In the genomic region with DNA sequence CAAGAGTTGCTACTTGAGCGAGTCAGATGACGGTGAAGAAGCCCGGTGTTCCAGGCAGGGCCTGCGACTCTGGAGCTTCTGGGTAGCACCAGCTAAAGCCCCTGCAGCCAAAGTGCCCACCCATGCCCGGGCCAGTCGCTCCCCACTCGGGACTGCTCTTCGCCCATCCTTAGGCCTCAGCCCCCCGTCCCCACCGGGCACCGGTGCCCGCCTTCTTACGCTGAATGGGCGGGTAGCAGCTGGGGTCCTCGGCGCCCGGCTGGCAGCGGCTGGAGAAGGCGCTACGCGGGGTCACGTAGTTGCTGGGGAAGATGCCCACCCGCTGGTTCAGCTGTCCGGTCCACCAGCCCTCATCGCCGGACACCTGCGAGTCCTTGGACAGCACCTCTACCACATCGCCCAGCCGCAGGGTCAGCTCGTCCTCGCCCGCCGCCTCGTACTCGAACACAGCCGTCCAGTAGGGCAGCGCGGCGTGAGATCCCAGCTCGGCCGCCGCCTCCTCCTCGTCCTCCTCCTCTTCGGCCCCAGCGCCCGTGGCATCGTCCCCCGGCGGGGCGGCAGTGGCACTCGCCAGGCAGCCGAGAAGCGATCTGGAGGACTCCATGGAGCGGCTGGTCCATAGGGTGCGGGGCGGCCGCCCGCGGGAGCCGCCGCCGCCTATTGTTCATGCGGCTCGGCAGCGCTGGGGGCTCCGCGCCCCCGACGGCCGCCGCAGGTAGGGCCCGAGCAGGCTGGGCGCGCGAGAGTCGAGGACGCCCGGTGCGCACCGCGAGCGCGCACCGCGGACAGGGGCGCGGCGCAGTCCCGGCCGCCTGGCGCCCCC, we compare ENCODE assay signal across 8 mouse cellular contexts. TPM values are rescaled to one million over a fixed set of nuclear protein-coding genes. Genes with fewer than 3 reads are reported as not detected.
DNase-seq lines count a peak whose midpoint lies in the region; ATAC-seq and TF ChIP-seq lines count a peak whose summit lies in the region.

No protein-coding gene starts in this region.

- peak overlapping the region; percentile 71 for H3K9ac ChIP-seq in embryonic facial prominence, embryonic 11.5 days (replicated peaks; ENCODE audit: low read length)
- peak overlapping the region; percentile 85 for H3K9ac ChIP-seq in hindbrain, embryonic 12.5 days
- H3K9ac ChIP-seq in limb, embryonic 15.5 days: peak overlapping the region; percentile 54
- peak overlapping the region; percentile 76 for H3K9ac ChIP-seq in midbrain, postnatal 0 days (replicated peaks; ENCODE audit: low read length, poor library complexity, severe bottlenecking)

- no peak for ATAC-seq in erythroblast, adult 5-6 weeks (replicated peaks; ENCODE audit: low FRiP score, poor library complexity, severe bottlenecking)
- ATAC-seq in embryonic facial prominence, embryonic 11.5 days (replicated peaks; ENCODE audit: insufficient number of reproducible peaks, low FRiP score, low TSS enrichment, low read depth): peak; percentile 61
- ATAC-seq in hindbrain, embryonic 12.5 days (ENCODE audit: low FRiP score): peak; percentile 76
- ATAC-seq in limb, embryonic 15.5 days (ENCODE audit: insufficient number of reproducible peaks, low FRiP score, low TSS enrichment, low read depth): no peak; the same call in 1 of the 2 replicates
- ATAC-seq in midbrain, postnatal 0 days (ENCODE audit: low FRiP score): peak; percentile 38

- peak; percentile 44 for DNase-seq in adrenal gland, adult 2 months
- no peak for DNase-seq in embryonic facial prominence, embryonic 11.5 days (ENCODE audit: low spot score)
- no peak for DNase-seq in midbrain, postnatal 0 days (ENCODE audit: low spot score)
- DNase-seq in testis, postnatal 10 days (ENCODE audit: low spot score): peak; percentile 55

- no peak for TF ChIP-seq CTCF in midbrain, postnatal 0 days (IDR thresholded peaks at IDR 0.05)

- H3K4me3 ChIP-seq in erythroblast, embryonic 14.5 days (replicated peaks): peak overlapping the region; percentile 52
- H3K4me3 ChIP-seq in embryonic facial prominence, embryonic 11.5 days (ENCODE audit: low read depth, low read length): peak overlapping the region; percentile 63
- peak overlapping the region; percentile 80 for H3K4me3 ChIP-seq in hindbrain, embryonic 12.5 days
- peak overlapping the region; percentile 63 for H3K4me3 ChIP-seq in limb, embryonic 15.5 days
- H3K4me3 ChIP-seq in midbrain, postnatal 0 days (ENCODE audit: low read depth, low read length): peak overlapping the region; percentile 67

- WGBS in embryonic facial prominence, embryonic 11.5 days: under 1% methylated on average over 65 of the region's 91 CpGs
- under 1% methylated on average over 71 of the region's 91 CpGs for WGBS in hindbrain, embryonic 12.5 days
- WGBS in limb, embryonic 15.5 days: under 1% methylated on average over 87 of the region's 91 CpGs
- under 1% methylated on average over 52 of the region's 91 CpGs for WGBS in midbrain, postnatal 0 days

- H3K4me2 ChIP-seq in embryonic facial prominence, embryonic 11.5 days (ENCODE audit: low read depth, low read length): peak overlapping the region; percentile 90
- peak overlapping the region; percentile 74 for H3K4me2 ChIP-seq in hindbrain, embryonic 12.5 days (replicated peaks)
- peak overlapping the region; percentile 96 for H3K4me2 ChIP-seq in limb, embryonic 15.5 days
- H3K4me2 ChIP-seq in midbrain, postnatal 0 days (ENCODE audit: low read depth, low read length, poor library complexity, severe bottlenecking): peak overlapping the region; percentile 63

- H3K4me1 ChIP-seq in erythroblast, embryonic 14.5 days (ENCODE audit: control insufficient read depth): peaks cover 11% of the 10 kb centered on the region
- no peaks in the 10 kb centered on the region; the same call in none of the 2 replicates for H3K4me1 ChIP-seq in embryonic facial prominence, embryonic 11.5 days (ENCODE audit: control insufficient read depth, insufficient read depth, low read length)
- H3K4me1 ChIP-seq in hindbrain, embryonic 12.5 days: peaks cover 20% of the 10 kb centered on the region
- peaks cover 16% of the 10 kb centered on the region for H3K4me1 ChIP-seq in limb, embryonic 15.5 days
- H3K4me1 ChIP-seq in midbrain, postnatal 0 days (ENCODE audit: insufficient read depth, low read length): peaks cover 14% of the 10 kb centered on the region; the same call in 1 of the 2 replicates

- H3K9me3 ChIP-seq in erythroblast, embryonic 14.5 days (ENCODE audit: control insufficient read depth, low read length): peaks cover 2% of the 10 kb centered on the region; the same call in 1 of the 2 replicates
- H3K9me3 ChIP-seq in embryonic facial prominence, embryonic 11.5 days (replicated peaks; ENCODE audit: control insufficient read depth, low read length): no peaks in the 10 kb centered on the region
- no peaks in the 10 kb centered on the region for H3K9me3 ChIP-seq in hindbrain, embryonic 12.5 days (replicated peaks)
- no peaks in the 10 kb centered on the region for H3K9me3 ChIP-seq in limb, embryonic 15.5 days
- no peaks in the 10 kb centered on the region for H3K9me3 ChIP-seq in midbrain, postnatal 0 days (ENCODE audit: low read length)

- no peak overlapping the region for H3K27ac ChIP-seq in embryonic facial prominence, embryonic 11.5 days (replicated peaks; ENCODE audit: low read depth, low read length)
- H3K27ac ChIP-seq in hindbrain, embryonic 12.5 days: peak overlapping the region; percentile 73
- peak overlapping the region; percentile 47; the same call in 1 of the 2 replicates for H3K27ac ChIP-seq in limb, embryonic 15.5 days
- H3K27ac ChIP-seq in midbrain, postnatal 0 days (ENCODE audit: low read depth, low read length): peak overlapping the region; percentile 57

- H3K27me3 ChIP-seq in erythroblast, embryonic 14.5 days (ENCODE audit: control insufficient read depth): peaks cover 66% of the 10 kb centered on the region
- H3K27me3 ChIP-seq in embryonic facial prominence, embryonic 11.5 days (ENCODE audit: control insufficient read depth, insufficient read depth, low read length): peaks cover 17% of the 10 kb centered on the region
- H3K27me3 ChIP-seq in hindbrain, embryonic 12.5 days: peaks cover 28% of the 10 kb centered on the region
- peaks cover 51% of the 10 kb centered on the region for H3K27me3 ChIP-seq in limb, embryonic 15.5 days
- H3K27me3 ChIP-seq in midbrain, postnatal 0 days (ENCODE audit: insufficient read depth, low read length): no peaks in the 10 kb centered on the region

- no peaks in the 10 kb centered on the region for H3K36me3 ChIP-seq in erythroblast, embryonic 14.5 days (ENCODE audit: control insufficient read depth)
- no peaks in the 10 kb centered on the region for H3K36me3 ChIP-seq in embryonic facial prominence, embryonic 11.5 days (replicated peaks; ENCODE audit: control insufficient read depth, insufficient read depth, low read depth, low read length)
- H3K36me3 ChIP-seq in hindbrain, embryonic 12.5 days: no peaks in the 10 kb centered on the region
- no peaks in the 10 kb centered on the region for H3K36me3 ChIP-seq in limb, embryonic 15.5 days
- 0 out of 2 replicates have a peak, but pooled peaks cover 4% of the 10 kb centered on the region for H3K36me3 ChIP-seq in midbrain, postnatal 0 days (ENCODE audit: insufficient read depth, low read length)

RNA-seq across cellular contexts. Expression of gene Map3k9, which starts 0.5 kb away (rescaled TPM):
- polyA plus RNA-seq in erythroblast, embryonic 14.5 days (2012): not detected in 2 replicates
- 0.58 and 4.8 TPM in 2 replicates for total RNA-seq in erythroblast, adult 5-6 weeks (2015; ENCODE audit: low replicate concordance)
- total RNA-seq in erythroblast, adult 5-6 weeks (2017; ENCODE audit: low replicate concordance): 1.5 and 1.6 TPM in 2 replicates
- 1 to 10 TPM in 1 of 2 experiments, under 1 TPM in 1; 0.81 to 4.2 TPM for total RNA-seq in adrenal gland, adult 2 months (2021)
- 1.3 and 2.1 TPM in 2 replicates for polyA plus RNA-seq in adrenal gland, adult 2 months (2012; rRNA removed)
- 1.3 and 1.4 TPM in 2 replicates for polyA plus RNA-seq in embryonic facial prominence, embryonic 11.5 days (2014; fragmentation: Nextera tagmentation; extraction: Ambion mirVana)
- 8.3 and 9.1 TPM in 2 replicates for polyA plus RNA-seq in hindbrain, embryonic 12.5 days (2016; fragmentation: Nextera tagmentation; extraction: Ambion mirVana)
- 1.0 and 1.2 TPM in 2 replicates for polyA plus RNA-seq in limb, embryonic 15.5 days (2015; fragmentation: Nextera tagmentation; extraction: Ambion mirVana)
- total RNA-seq in midbrain, postnatal 0 days (2014; rRNA removed): 67.1 and 71.1 TPM in 2 replicates
- polyA plus RNA-seq in midbrain, postnatal 0 days (2015; fragmentation: Nextera tagmentation; extraction: Ambion mirVana): 7.9 and 9.3 TPM in 2 replicates

Comparison
In these comparisons a context has a peak if more than half of its experiments do, and no peak if none do; other contexts are left out.
1. ATAC-seq: peak in embryonic facial prominence, embryonic 11.5 days (single experiment), hindbrain, embryonic 12.5 days (single experiment) and midbrain, postnatal 0 days (single experiment); none in erythroblast, adult 5-6 weeks (single experiment) and limb, embryonic 15.5 days (single experiment).
2. DNase-seq: peak in adrenal gland, adult 2 months (single experiment) and testis, postnatal 10 days (single experiment); none in embryonic facial prominence, embryonic 11.5 days (single experiment) and midbrain, postnatal 0 days (single experiment).
3. Peak in every context shown above with its lines, with median percentiles within 50 percentile points of each other: H3K4me3 ChIP-seq, H3K4me2 ChIP-seq and H3K9ac ChIP-seq.